Mouse (Mus musculus): Measurements from ENCODE around the gene Cep164.

DNA sequence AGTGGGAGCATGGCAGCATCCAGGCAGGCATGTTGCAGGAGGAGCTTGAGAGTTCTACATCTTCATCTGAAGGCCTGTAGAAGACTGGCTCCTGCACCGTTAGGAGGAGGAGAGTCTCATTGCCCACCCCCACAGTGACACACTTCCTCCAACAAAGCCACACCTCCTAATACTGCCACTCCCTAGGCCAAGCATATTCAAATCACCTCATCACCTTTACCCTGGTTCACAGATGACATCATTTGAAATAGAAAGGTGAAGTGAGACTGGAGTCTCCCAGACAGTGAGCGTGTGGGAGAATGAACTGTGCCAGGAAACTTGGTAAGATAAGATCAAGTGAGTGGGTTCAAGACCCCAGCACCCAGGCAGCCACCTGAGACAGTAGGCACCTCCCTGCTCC lies 5.0 kb upstream of the Cep164 start:
- TF ChIP-seq CTCF (IDR thresholded peaks at IDR 0.05; ENCODE audit: low read depth, low read length) = no peak
- TF ChIP-seq POLR2A (IDR thresholded peaks at IDR 0.05; ENCODE audit: borderline replicate concordance, low read depth, low read length) = no peak

Data from bone marrow macrophage, adult 2 months (primary cell).